Mouse (Mus musculus) midbrain, postnatal 0 days (tissue): ENCODE results near the gene Aifm3. TPM values are rescaled to one million over a fixed set of nuclear protein-coding genes. Genes with fewer than 3 reads are reported as not detected.

Source experiments
- ATAC-seq: fragments of 200-750 bp; cut with Nextera tagmentation; 2 replicates; pipeline ENCODE4 v1.8.0; 2017; ENCODE audit warnings: moderate number of reproducible peaks, mild to moderate bottlenecking, moderate TSS enrichment, moderate library complexity; ENCODE audit not compliant: low FRiP score
- DNase-seq: peaks from one replicate; pipeline ENCODE4 v3.0.0-alpha.2; 2015; ENCODE audit warnings: low spot score
- H3K27ac ChIP-seq: fragments of 300-500 bp; sonication (generic); 2 replicates; pipeline ENCODE4 v1.5.1; 2014; ENCODE audit warnings: low read depth, mild to moderate bottlenecking, low read length, mixed read lengths
- H3K27me3 ChIP-seq: fragments of 300-500 bp; sonication (generic); 2 replicates; pipeline ENCODE4 v1.6.1; 2014; ENCODE audit warnings: low read length, control low read depth, mixed read lengths; ENCODE audit not compliant: insufficient read depth
- H3K36me3 ChIP-seq: fragments of 300-500 bp; sonication (generic); 2 replicates; pipeline ENCODE4 v1.6.1; 2014; ENCODE audit warnings: low read length, control low read depth, mixed read lengths; ENCODE audit not compliant: insufficient read depth
- H3K4me1 ChIP-seq: fragments of 300-500 bp; sonication (generic); 2 replicates; pipeline ENCODE4 v1.6.1; 2014; ENCODE audit warnings: mild to moderate bottlenecking, control low read depth, antibody characterized with exemption, low read length, mixed read lengths; ENCODE audit not compliant: insufficient read depth
- H3K4me2 ChIP-seq: fragments of 300-500 bp; sonication (generic); 2 replicates; pipeline ENCODE4 v1.6.1; 2014; ENCODE audit warnings: low read depth, mild to moderate bottlenecking, low read length, mixed read lengths; ENCODE audit not compliant: poor library complexity, severe bottlenecking
- H3K4me3 ChIP-seq: fragments of 300-500 bp; sonication (generic); 2 replicates; pipeline ENCODE4 v1.5.1; 2014; ENCODE audit warnings: low read depth, mild to moderate bottlenecking, low read length, moderate library complexity
- H3K9ac ChIP-seq: fragments of 300-500 bp; sonication (generic); replicated peaks from 2 replicates; pipeline ENCODE4 v1.6.1; 2014; ENCODE audit warnings: mild to moderate bottlenecking, low read length, moderate library complexity, mixed read lengths; ENCODE audit not compliant: poor library complexity, severe bottlenecking
- H3K9me3 ChIP-seq: fragments of 300-500 bp; sonication (generic); 2 replicates; pipeline ENCODE4 v1.6.1; 2016; ENCODE audit warnings: low read length, control low read depth
- CTCF ChIP-seq: IDR thresholded peaks from 2 replicates; pipeline ENCODE4 v1.5.1; 2016; ENCODE audit warnings: antibody characterized with exemption, mild to moderate bottlenecking
- WGBS: fragments of 180-500 bp; shearing (Covaris S2); extraction: QIAGEN DNeasy Blood & Tissue Kit; methylation state at CpG from one replicate; pipeline ENCODE4 v1.1.7; 2014; 5-methylcytosine and 5-hydroxymethylcytosine counted together
- polyA plus RNA-seq: library from polyadenylated mRNA; unstranded; fragments of >200 nt; fragmentation: Nextera tagmentation; extraction: Ambion mirVana; gene quantifications from 2 replicates; pipeline ENCODE4 v1.2.1, GENCODE M21; 2015
- total RNA-seq: library from RNA; depleted of rRNA; stranded (reverse); fragments of >200 nt; gene quantifications from 2 replicates; pipeline ENCODE4 v1.2.3, GENCODE M21; 2014

Gene Aifm3
- total and polyA plus RNA-seq, 2 experiments from 2014 or later: 14.1 to 23.2 TPM

DNA sequence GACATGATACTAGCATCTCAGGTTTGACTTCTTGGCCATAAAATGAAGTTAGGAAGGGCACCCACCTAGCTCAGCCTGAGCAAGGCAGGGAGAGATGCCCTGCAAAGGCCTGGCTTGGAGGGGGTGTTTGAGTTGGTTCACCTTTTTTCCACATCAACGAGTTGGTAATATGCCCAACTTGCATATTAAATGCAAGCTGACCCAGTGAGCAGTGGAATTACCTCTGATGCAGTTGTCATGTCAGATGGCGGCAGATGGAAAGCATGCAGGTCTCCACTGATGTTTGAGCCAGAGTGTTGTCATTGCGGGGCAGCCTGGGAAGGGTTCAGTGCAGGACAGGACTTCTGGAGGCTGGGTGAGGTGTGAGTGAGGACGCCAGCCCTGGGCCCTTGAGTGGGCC, 22.0 kb downstream of the Aifm3 start:
- H3K4me3 ChIP-seq: no peak overlapping the region
- no peak overlapping the region for H3K4me2 ChIP-seq
- no peak overlapping the region for H3K27ac ChIP-seq
- ATAC-seq (no peak), DNase-seq (no peak)
- H3K4me1 ChIP-seq: peaks cover 12% of the 10 kb centered on the region
- no peaks in the 10 kb centered on the region for H3K9me3 ChIP-seq
- WGBS: 96% methylated on average over 4 of the region's 4 CpGs
- no peaks in the 10 kb centered on the region for H3K27me3 ChIP-seq
- peaks cover 37% of the 10 kb centered on the region for H3K36me3 ChIP-seq
- H3K9ac ChIP-seq: no peak overlapping the region
- TF ChIP-seq CTCF: no peak

- no peaks in the 10 kb centered on the region for H3K27me3 ChIP-seq
- TF ChIP-seq CTCF: no peak
- DNase-seq (no peak), ATAC-seq (no peak)
- H3K36me3 ChIP-seq: peaks cover 79% of the 10 kb centered on the region
- H3K9ac ChIP-seq: no peak overlapping the region
- no peak overlapping the region for H3K27ac ChIP-seq
- no peak overlapping the region for H3K4me2 ChIP-seq
- no peaks in the 10 kb centered on the region for H3K9me3 ChIP-seq
- H3K4me1 ChIP-seq: no peaks in the 10 kb centered on the region
- WGBS: 92% methylated on average over 2 of the region's 2 CpGs
- H3K4me3 ChIP-seq: no peak overlapping the region
Observed at GRCm38 (mm10) chr16:17518910-17519309, 29.5 kb downstream of the Aifm3 start.

DNA sequence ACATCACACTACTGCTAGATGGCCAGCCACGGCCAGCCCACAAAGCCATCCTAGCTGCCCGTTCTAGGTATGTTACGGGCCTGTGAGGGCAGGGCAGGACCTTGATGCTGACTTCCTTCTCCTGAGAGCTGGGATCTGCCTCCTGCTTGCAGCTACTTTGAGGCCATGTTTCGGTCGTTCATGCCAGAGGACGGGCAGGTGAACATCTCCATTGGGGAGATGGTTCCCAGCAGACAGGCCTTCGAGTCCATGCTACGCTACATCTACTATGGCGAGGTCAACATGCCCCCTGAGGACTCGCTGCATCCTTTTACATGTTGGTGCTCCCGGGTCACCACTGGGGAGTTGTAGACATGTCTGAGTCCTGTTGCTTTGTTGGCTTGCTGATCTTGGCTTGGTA, 34.7 kb downstream of the Aifm3 start:
- no peak for TF ChIP-seq CTCF
- Histone ChIP-seq H3K9ac (no peak overlapping the region), H3K4me2 (no peak overlapping the region), H3K27me3 (no peaks in the 10 kb centered on the region), H3K27ac (no peak overlapping the region), H3K4me3 (no peak overlapping the region), H3K4me1 (no peaks in the 10 kb centered on the region), H3K36me3 (peaks cover 79% of the 10 kb centered on the region), H3K9me3 (no peaks in the 10 kb centered on the region)
- no peak for DNase-seq
- ATAC-seq: no peak
- 94% methylated on average over 11 of the region's 11 CpGs for WGBS

DNA sequence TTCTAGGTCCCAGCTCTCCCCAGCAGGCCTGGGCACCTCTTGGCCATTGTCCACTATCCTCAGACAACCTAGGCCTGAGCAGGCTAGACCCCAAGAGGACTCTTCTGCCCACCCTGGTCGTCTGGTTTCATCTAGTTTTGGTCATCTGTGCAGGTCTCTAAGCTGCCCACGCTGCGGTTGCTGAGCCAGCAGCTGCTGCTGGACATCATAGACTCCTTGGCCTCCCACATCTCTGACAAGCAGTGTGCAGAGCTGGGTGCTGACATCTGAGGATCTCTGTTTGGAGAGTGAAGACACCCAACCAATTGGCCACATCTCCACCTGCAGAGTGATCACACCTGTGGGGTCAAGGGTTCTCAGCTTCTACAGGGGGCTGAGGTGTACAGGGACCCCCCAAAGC, 36.1 kb downstream of the Aifm3 start:
- ATAC-seq: no peak
- H3K27ac ChIP-seq: no peak overlapping the region
- H3K9ac ChIP-seq: no peak overlapping the region
- no peaks in the 10 kb centered on the region for H3K27me3 ChIP-seq
- DNase-seq: no peak
- peaks cover 6% of the 10 kb centered on the region for H3K4me1 ChIP-seq
- no peak overlapping the region for H3K4me3 ChIP-seq
- no peaks in the 10 kb centered on the region for H3K9me3 ChIP-seq
- H3K4me2 ChIP-seq: no peak overlapping the region
- no peak for TF ChIP-seq CTCF
- WGBS: 83% methylated on average over 3 of the region's 3 CpGs
- peaks cover 68% of the 10 kb centered on the region for H3K36me3 ChIP-seq

DNA sequence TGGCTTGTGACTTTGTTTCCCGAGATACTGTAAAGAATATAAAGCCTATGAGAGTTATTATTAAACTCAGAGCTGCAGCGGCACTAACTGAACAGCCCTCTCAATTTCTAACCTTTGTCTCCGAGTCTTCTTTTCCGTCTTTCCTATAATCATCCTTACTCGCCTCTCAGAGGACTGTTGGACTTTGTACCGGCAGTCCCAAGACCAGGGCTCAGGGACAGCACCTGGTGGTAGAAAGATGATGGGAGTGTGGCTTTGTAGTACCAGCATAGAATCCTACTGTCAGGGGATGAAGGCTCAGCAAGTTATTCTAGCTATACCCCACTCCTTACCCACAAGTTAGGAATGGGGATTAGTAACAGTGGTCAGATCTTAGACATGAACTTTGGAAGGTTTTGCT, 36.8 kb downstream of the Aifm3 start:
- Histone ChIP-seq H3K9me3 (no peaks in the 10 kb centered on the region), H3K4me3 (no peak overlapping the region), H3K27me3 (no peaks in the 10 kb centered on the region), H3K9ac (no peak overlapping the region), H3K4me2 (no peak overlapping the region), H3K4me1 (peaks cover 6% of the 10 kb centered on the region), H3K36me3 (peaks cover 61% of the 10 kb centered on the region), H3K27ac (no peak overlapping the region)
- no peak for ATAC-seq
- TF ChIP-seq CTCF: no peak
- no peak for DNase-seq
- WGBS: 94% methylated on average over 6 of the region's 6 CpGs

DNA sequence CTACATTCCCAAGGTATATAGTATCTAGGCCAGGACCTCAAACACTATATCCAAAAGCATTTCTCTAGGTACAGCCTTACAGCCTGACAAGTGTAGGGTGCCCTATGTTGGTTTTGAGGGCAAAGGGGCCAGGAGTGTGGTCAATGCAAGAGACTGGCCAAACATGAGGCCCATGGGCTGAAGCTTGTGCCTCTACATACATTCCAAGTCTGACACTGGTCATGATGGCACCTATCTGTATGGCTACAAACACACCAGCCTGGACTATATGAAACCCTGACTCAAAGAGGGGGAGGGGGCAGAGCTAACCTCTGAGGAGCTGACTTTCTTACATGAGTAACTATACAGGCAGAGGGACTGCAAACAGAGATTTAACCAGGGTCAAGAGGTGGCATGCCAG, 38.2 kb downstream of the Aifm3 start:
- ATAC-seq: no peak
- Histone ChIP-seq H3K27ac (no peak overlapping the region), H3K27me3 (no peaks in the 10 kb centered on the region), H3K4me1 (peaks cover 10% of the 10 kb centered on the region), H3K4me3 (no peak overlapping the region), H3K4me2 (no peak overlapping the region), H3K36me3 (peaks cover 47% of the 10 kb centered on the region), H3K9me3 (no peaks in the 10 kb centered on the region), H3K9ac (no peak overlapping the region)
- no peak for TF ChIP-seq CTCF
- no peak for DNase-seq

DNA sequence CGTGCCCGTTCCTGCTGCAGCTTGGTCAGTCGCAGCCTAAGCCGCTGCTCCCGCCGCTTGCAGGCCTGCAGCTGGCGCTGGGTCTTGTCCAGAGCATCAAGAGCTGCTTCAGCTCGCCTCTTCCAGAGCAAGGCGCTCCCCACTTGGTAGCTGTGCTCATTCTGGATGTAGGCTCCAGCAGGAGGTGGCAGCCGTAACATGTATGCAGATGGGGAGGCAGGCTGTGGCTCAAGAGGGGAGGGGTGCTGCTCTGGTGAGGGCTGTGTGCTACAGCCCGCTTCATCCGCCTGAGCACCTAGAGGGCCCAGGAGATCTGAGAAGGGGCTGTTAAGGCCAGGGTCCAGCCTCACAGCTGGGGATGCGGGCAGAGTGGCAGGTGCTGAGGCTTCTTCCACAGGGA, 38.9 kb downstream of the Aifm3 start:
- no peak for TF ChIP-seq CTCF
- H3K27ac ChIP-seq: no peak overlapping the region
- no peaks in the 10 kb centered on the region for H3K27me3 ChIP-seq
- WGBS: 85% methylated on average over 13 of the region's 13 CpGs
- peaks cover 10% of the 10 kb centered on the region for H3K4me1 ChIP-seq
- no peak overlapping the region for H3K4me2 ChIP-seq
- no peak for ATAC-seq
- H3K36me3 ChIP-seq: peaks cover 40% of the 10 kb centered on the region
- no peak overlapping the region for H3K9ac ChIP-seq
- no peak for DNase-seq
- H3K9me3 ChIP-seq: no peaks in the 10 kb centered on the region
- H3K4me3 ChIP-seq: no peak overlapping the region
